Mouse (Mus musculus) central nervous system, embryonic 18 days (tissue): ENCODE data around the gene Prl7a1. TPM values are rescaled to one million over a fixed set of nuclear protein-coding genes. Genes with fewer than 3 reads are reported as not detected.

Source experiments
- polyA plus RNA-seq: library from polyadenylated mRNA; depleted of rRNA; stranded (reverse); fragments of >200 nt; gene quantifications from 2 replicates; pipeline ENCODE4 v1.2.3, GENCODE M21; 2012; rRNA removed

The Prl7a1 gene
- not detected in 2 replicates for polyA plus RNA-seq

GRCm38 (mm10) chr13:27642393-27642792 lies at the start of gene Prl7a1:
Gene Prl7a1 (minus strand): TSS chr13:27642493.

GRCm38 (mm10) chr13:27667936-27668335 lies 25.6 kb upstream of the Prl7a1 start, which contains the start of gene Prl7a2:
Gene Prl7a2 (minus strand): TSS chr13:27668036.

GRCm38 (mm10) chr13:27610482-27610881 lies 31.8 kb downstream of the Prl7a1 start, which contains the start of gene Prl7b1:
Gene Prl7b1 (minus strand): TSS chr13:27610582.

Other genes with a start within 250 kb of the Prl7a1 start
- not detected in 2 replicates for gene Prl8a6, start 203.8 kb downstream of the Prl7a1 start, polyA plus RNA-seq
- not detected in 2 replicates for gene Prl8a8, start 129.3 kb downstream of the Prl7a1 start, polyA plus RNA-seq
- gene Prl8a9, start 77.9 kb downstream of the Prl7a1 start, polyA plus RNA-seq = not detected in 2 replicates
- gene Prl8a1, start 60.3 kb downstream of the Prl7a1 start, polyA plus RNA-seq = not detected in 2 replicates
- gene Prl7b1, start 31.9 kb downstream of the Prl7a1 start, polyA plus RNA-seq = not detected in 2 replicates
- gene Prl7a2, start 25.5 kb upstream of the Prl7a1 start, polyA plus RNA-seq = not detected in 2 replicates
- not detected in 2 replicates for gene Prl7d1, start 74.2 kb upstream of the Prl7a1 start, polyA plus RNA-seq
- not detected in 2 replicates for gene Prl7c1, start 138.3 kb upstream of the Prl7a1 start, polyA plus RNA-seq
- gene Prl2a1, start 159.2 kb upstream of the Prl7a1 start, polyA plus RNA-seq = not detected in 2 replicates
- gene Prl2c1, start 206.8 kb upstream of the Prl7a1 start, polyA plus RNA-seq = not detected in 2 replicates